28 mouse cellular contexts compared by ENCODE assay signal in genomic region chr16:89868502-89868901, GRCm38 (mm10).
"Had no signal": no experiment of that assay in that cellular context is flagged by ENCODE, and none has a peak within 500 bp of the region (broad histone marks: within the 10 kb centered on the region; RNA-seq: fewer than 3 reads in every experiment).

No protein-coding gene starts in this region.

- H3K9me3 ChIP-seq: embryonic facial prominence, embryonic 12.5 days; embryonic facial prominence, embryonic 13.5 days; embryonic facial prominence, embryonic 15.5 days; forebrain, embryonic 15.5 days had no signal

- DNase-seq: cerebellum, adult 8-10 months; cerebellum, adult 9-10 months; cerebellum, adult 9-11 months; cerebellum, postnatal 10 days; cerebellum, postnatal 14 days; cerebellum, postnatal 25 days; cerebellum, postnatal 36 days; embryo, embryonic 11 days; forebrain, postnatal 0 days; gastrocnemius, adult 2 months; gastrocnemius, postnatal 10 days; gastrocnemius, postnatal 14 days; gastrocnemius, postnatal 25 days; gastrocnemius, postnatal 36 days; heart, adult 11 months; heart, adult 18-20 months; heart, adult 2 months had no signal

- ATAC-seq: forebrain, embryonic 14.5 days; forebrain, embryonic 15.5 days; forebrain, embryonic 16.5 days; forebrain, postnatal 0 days had no signal

- H3K9ac ChIP-seq: embryonic facial prominence, embryonic 12.5 days; embryonic facial prominence, embryonic 13.5 days; embryonic facial prominence, embryonic 15.5 days; forebrain, embryonic 12.5 days; forebrain, embryonic 13.5 days; forebrain, embryonic 15.5 days; forebrain, postnatal 0 days had no signal

- H3K27me3 ChIP-seq: embryonic facial prominence, embryonic 12.5 days; embryonic facial prominence, embryonic 13.5 days; embryonic facial prominence, embryonic 15.5 days; forebrain, embryonic 12.5 days; forebrain, embryonic 13.5 days; forebrain, embryonic 15.5 days had no signal

- H3K4me2 ChIP-seq: embryonic facial prominence, embryonic 12.5 days; embryonic facial prominence, embryonic 13.5 days; embryonic facial prominence, embryonic 15.5 days; forebrain, embryonic 12.5 days; forebrain, embryonic 13.5 days; forebrain, embryonic 15.5 days had no signal

- H3K4me3 ChIP-seq: embryonic facial prominence, embryonic 10.5 days; embryonic facial prominence, embryonic 12.5 days; embryonic facial prominence, embryonic 13.5 days; embryonic facial prominence, embryonic 15.5 days; erythroblast, embryonic 14.5 days; forebrain, embryonic 10.5 days; forebrain, embryonic 12.5 days; forebrain, embryonic 13.5 days; forebrain, embryonic 15.5 days; gastrocnemius, adult 2 months; heart, adult 2 months had no signal

- H3K36me3 ChIP-seq: forebrain, embryonic 15.5 days had no signal

- H3K27ac ChIP-seq: embryonic facial prominence, embryonic 10.5 days; embryonic facial prominence, embryonic 12.5 days; embryonic facial prominence, embryonic 13.5 days; embryonic facial prominence, embryonic 15.5 days; forebrain, embryonic 10.5 days; forebrain, embryonic 12.5 days; forebrain, embryonic 13.5 days; forebrain, embryonic 15.5 days; gastrocnemius, adult 2 months; heart, adult 2 months had no signal
